Mouse (Mus musculus): ENCODE measurements around the gene Cdrt4. TPM values are rescaled to one million over a fixed set of nuclear protein-coding genes. Genes with fewer than 3 reads are reported as not detected.

The Cdrt4 gene
- polyA plus RNA-seq, 1 experiment from 2014 or later, result 0.41 TPM

- Histone ChIP-seq H3K4me1 (peaks cover 16% of the 10 kb centered on the region), H3K9ac (no peak overlapping the region), H3K4me3 (no peak overlapping the region), H3K4me2 (no peak overlapping the region), H3K27me3 (no peaks in the 10 kb centered on the region), H3K9me3 (peaks cover 6% of the 10 kb centered on the region; the same call in 1 of the 2 replicates), H3K36me3 (no peaks in the 10 kb centered on the region), H3K27ac (no peak overlapping the region)
- WGBS, result 17% methylated on average over 3 of the region's 3 CpGs
- ATAC-seq (ENCODE audit: insufficient number of reproducible peaks, insufficient read depth, low FRiP score, low TSS enrichment, low read depth), result no peak
These were observed 32.8 kb downstream of the Cdrt4 start for GRCm38 (mm10) chr11:62983793-62984192.

GRCm38 (mm10) chr11:62984365-62984764, 33.4 kb downstream of the Cdrt4 start:
- H3K4me2 ChIP-seq, result no peak overlapping the region
- ATAC-seq (ENCODE audit: insufficient number of reproducible peaks, insufficient read depth, low FRiP score, low TSS enrichment, low read depth), result no peak
- H3K27ac ChIP-seq, result no peak overlapping the region
- no peaks in the 10 kb centered on the region for H3K27me3 ChIP-seq
- H3K9ac ChIP-seq, result no peak overlapping the region
- 62% methylated on average over 3 of the region's 3 CpGs for WGBS
- no peak overlapping the region for H3K4me3 ChIP-seq
- peaks cover 6% of the 10 kb centered on the region; the same call in 1 of the 2 replicates for H3K9me3 ChIP-seq
- no peaks in the 10 kb centered on the region for H3K36me3 ChIP-seq
- H3K4me1 ChIP-seq, result peaks cover 12% of the 10 kb centered on the region

- no peak overlapping the region for H3K4me3 ChIP-seq
- no peak overlapping the region for H3K4me2 ChIP-seq
- H3K9ac ChIP-seq, result no peak overlapping the region
- H3K27me3 ChIP-seq, result no peaks in the 10 kb centered on the region
- no peaks in the 10 kb centered on the region for H3K36me3 ChIP-seq
- no peak for ATAC-seq (ENCODE audit: insufficient number of reproducible peaks, insufficient read depth, low FRiP score, low TSS enrichment, low read depth)
- H3K4me1 ChIP-seq, result peaks cover 12% of the 10 kb centered on the region
- H3K27ac ChIP-seq, result no peak overlapping the region
- 86% methylated on average over 3 of the region's 3 CpGs for WGBS
- peaks cover 6% of the 10 kb centered on the region; the same call in 1 of the 2 replicates for H3K9me3 ChIP-seq
These were observed 34.1 kb downstream of the Cdrt4 start for GRCm38 (mm10) chr11:62985075-62985474.

GRCm38 (mm10) chr11:62986578-62986977, 35.6 kb downstream of the Cdrt4 start:
- H3K27me3 ChIP-seq, result no peaks in the 10 kb centered on the region
- peaks cover 9% of the 10 kb centered on the region for H3K4me1 ChIP-seq
- H3K9ac ChIP-seq, result no peak overlapping the region
- H3K27ac ChIP-seq, result no peak overlapping the region
- no peak overlapping the region for H3K4me2 ChIP-seq
- 78% methylated on average over 4 of the region's 4 CpGs for WGBS
- ATAC-seq (ENCODE audit: insufficient number of reproducible peaks, insufficient read depth, low FRiP score, low TSS enrichment, low read depth), result no peak
- H3K36me3 ChIP-seq, result no peaks in the 10 kb centered on the region
- no peaks in the 10 kb centered on the region for H3K9me3 ChIP-seq
- no peak overlapping the region for H3K4me3 ChIP-seq

DNA sequence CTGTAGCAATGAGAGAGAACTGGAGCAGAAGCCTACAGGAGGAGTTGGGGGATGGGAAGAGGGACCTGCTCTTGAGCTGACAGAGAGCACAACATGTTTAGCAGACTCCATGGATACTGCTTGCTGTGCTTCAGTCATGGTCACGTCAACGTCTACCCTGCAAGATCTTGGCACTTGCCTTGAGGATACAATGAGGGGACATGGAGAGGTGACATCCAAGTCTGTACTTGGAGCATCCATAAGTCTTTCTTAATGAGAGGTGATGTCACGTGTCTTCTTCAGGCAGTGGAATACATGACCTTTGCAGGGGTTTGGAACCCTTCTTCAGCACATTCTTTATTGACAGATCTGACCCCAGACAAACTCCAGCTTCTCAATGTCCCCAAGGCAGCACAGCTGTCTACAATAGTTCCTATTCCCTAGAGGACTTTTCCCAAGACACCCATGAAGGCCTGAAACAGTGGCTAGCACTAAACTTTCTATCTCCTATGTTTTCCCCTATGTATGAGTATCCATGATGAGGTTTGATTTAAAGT, 39.2 kb downstream of the Cdrt4 start:
- Histone ChIP-seq H3K27ac (no peak overlapping the region), H3K4me2 (no peak overlapping the region), H3K27me3 (no peaks in the 10 kb centered on the region), H3K9ac (no peak overlapping the region), H3K4me3 (no peak overlapping the region), H3K36me3 (no peaks in the 10 kb centered on the region), H3K9me3 (no peaks in the 10 kb centered on the region; the same call in 1 of the 2 replicates), H3K4me1 (peaks cover 7% of the 10 kb centered on the region)
- ATAC-seq (ENCODE audit: insufficient number of reproducible peaks, insufficient read depth, low FRiP score, low TSS enrichment, low read depth), result no peak
- WGBS, result 94% methylated on average over 3 of the region's 3 CpGs

- H3K27me3 ChIP-seq, result no peaks in the 10 kb centered on the region
- no peak for ATAC-seq (ENCODE audit: insufficient number of reproducible peaks, insufficient read depth, low FRiP score, low TSS enrichment, low read depth)
- H3K4me3 ChIP-seq, result no peak overlapping the region
- H3K36me3 ChIP-seq, result no peaks in the 10 kb centered on the region
- H3K4me1 ChIP-seq, result peaks cover under 1% of the 10 kb centered on the region
- H3K9me3 ChIP-seq, result no peaks in the 10 kb centered on the region; the same call in 1 of the 2 replicates
- H3K9ac ChIP-seq, result no peak overlapping the region
- 62% methylated on average over 5 of the region's 5 CpGs for WGBS
- no peak overlapping the region for H3K4me2 ChIP-seq
- H3K27ac ChIP-seq, result no peak overlapping the region
These were observed 39.8 kb downstream of the Cdrt4 start for GRCm38 (mm10) chr11:62990811-62991210.

DNA sequence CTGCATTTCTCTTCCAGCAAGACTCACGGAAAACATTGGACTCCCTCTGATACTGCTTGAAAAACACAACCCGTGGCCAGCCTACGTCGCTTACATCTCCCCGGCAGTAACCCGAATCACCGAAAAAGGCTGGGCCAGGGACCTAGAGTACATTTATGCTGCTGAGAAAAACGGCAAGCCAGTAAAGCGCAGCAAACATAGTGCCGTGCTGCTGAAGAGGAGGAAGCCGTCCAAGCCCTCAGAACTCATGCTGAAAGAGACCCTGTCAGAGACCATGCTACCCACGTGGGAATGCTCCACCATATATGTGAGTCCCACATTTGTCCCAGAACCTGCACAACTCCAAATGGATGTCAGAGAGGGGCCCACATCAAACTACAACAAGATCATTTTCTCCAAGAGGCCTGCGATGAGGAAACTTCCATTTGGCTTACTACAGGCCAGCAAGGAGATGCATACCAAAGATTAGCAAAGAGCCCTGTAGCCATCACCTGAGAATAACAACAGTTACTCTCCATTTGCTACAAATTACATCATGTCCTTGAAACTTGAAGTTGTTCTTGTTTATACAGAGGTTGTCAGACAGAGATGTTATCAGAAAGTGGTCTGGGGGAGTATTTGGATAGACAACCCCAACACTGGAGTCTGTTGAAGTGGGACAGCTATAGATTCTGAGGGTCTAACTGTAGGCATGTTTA, 41.7 kb downstream of the Cdrt4 start:
- Histone ChIP-seq H3K4me1 (peaks cover 13% of the 10 kb centered on the region), H3K27me3 (no peaks in the 10 kb centered on the region), H3K9me3 (no peaks in the 10 kb centered on the region; the same call in 1 of the 2 replicates), H3K9ac (no peak overlapping the region), H3K36me3 (no peaks in the 10 kb centered on the region), H3K4me3 (no peak overlapping the region), H3K27ac (no peak overlapping the region), H3K4me2 (no peak overlapping the region)
- 86% methylated on average over 13 of the region's 13 CpGs for WGBS
- ATAC-seq (ENCODE audit: insufficient number of reproducible peaks, insufficient read depth, low FRiP score, low TSS enrichment, low read depth), result no peak

- Histone ChIP-seq H3K27me3 (no peaks in the 10 kb centered on the region), H3K9ac (no peak overlapping the region), H3K36me3 (no peaks in the 10 kb centered on the region), H3K4me1 (peaks cover 19% of the 10 kb centered on the region), H3K27ac (no peak overlapping the region), H3K9me3 (no peaks in the 10 kb centered on the region; the same call in 1 of the 2 replicates), H3K4me2 (no peak overlapping the region), H3K4me3 (no peak overlapping the region)
- ATAC-seq (ENCODE audit: insufficient number of reproducible peaks, insufficient read depth, low FRiP score, low TSS enrichment, low read depth), result no peak
- 74% methylated on average over 9 of the region's 9 CpGs for WGBS
These were observed 44.2 kb downstream of the Cdrt4 start for GRCm38 (mm10) chr11:62995066-62995754.

GRCm38 (mm10) chr11:62995755-62996521, 44.9 kb downstream of the Cdrt4 start:
- Histone ChIP-seq H3K4me2 (no peak overlapping the region), H3K4me3 (no peak overlapping the region), H3K9ac (no peak overlapping the region), H3K4me1 (peaks cover 19% of the 10 kb centered on the region), H3K9me3 (no peaks in the 10 kb centered on the region; the same call in 1 of the 2 replicates), H3K27me3 (no peaks in the 10 kb centered on the region), H3K36me3 (no peaks in the 10 kb centered on the region), H3K27ac (no peak overlapping the region)
- WGBS, result 73% methylated on average over 5 of the region's 5 CpGs
- no peak for ATAC-seq (ENCODE audit: insufficient number of reproducible peaks, insufficient read depth, low FRiP score, low TSS enrichment, low read depth)

- WGBS, result 75% methylated on average over 4 of the region's 4 CpGs
- Histone ChIP-seq H3K4me1 (peaks cover 19% of the 10 kb centered on the region), H3K9me3 (no peaks in the 10 kb centered on the region; the same call in 1 of the 2 replicates), H3K36me3 (no peaks in the 10 kb centered on the region), H3K4me2 (no peak overlapping the region), H3K4me3 (no peak overlapping the region), H3K9ac (no peak overlapping the region), H3K27me3 (no peaks in the 10 kb centered on the region), H3K27ac (no peak overlapping the region)
- ATAC-seq (ENCODE audit: insufficient number of reproducible peaks, insufficient read depth, low FRiP score, low TSS enrichment, low read depth), result no peak
These were observed 45.5 kb downstream of the Cdrt4 start for GRCm38 (mm10) chr11:62996522-62996898.

- H3K4me2 ChIP-seq, result no peak overlapping the region
- H3K9me3 ChIP-seq, result no peaks in the 10 kb centered on the region; the same call in 1 of the 2 replicates
- H3K36me3 ChIP-seq, result no peaks in the 10 kb centered on the region
- peaks cover 19% of the 10 kb centered on the region for H3K4me1 ChIP-seq
- no peak for ATAC-seq (ENCODE audit: insufficient number of reproducible peaks, insufficient read depth, low FRiP score, low TSS enrichment, low read depth)
- no peaks in the 10 kb centered on the region for H3K27me3 ChIP-seq
- WGBS, result 77% methylated on average over 5 of the region's 5 CpGs
- no peak overlapping the region for H3K4me3 ChIP-seq
- H3K9ac ChIP-seq, result no peak overlapping the region
- peak overlapping the region; percentile 58; the same call in 1 of the 2 replicates for H3K27ac ChIP-seq
These were observed 46.2 kb downstream of the Cdrt4 start for GRCm38 (mm10) chr11:62997039-62997717.

Data from embryonic facial prominence, embryonic 13.5 days (tissue).